Mouse (Mus musculus): ENCODE measurements around the gene Ints11.
A peak's percentile ranks its signal among the peaks of the same experiment; 100 is the strongest.

The Ints11 gene

DNA sequence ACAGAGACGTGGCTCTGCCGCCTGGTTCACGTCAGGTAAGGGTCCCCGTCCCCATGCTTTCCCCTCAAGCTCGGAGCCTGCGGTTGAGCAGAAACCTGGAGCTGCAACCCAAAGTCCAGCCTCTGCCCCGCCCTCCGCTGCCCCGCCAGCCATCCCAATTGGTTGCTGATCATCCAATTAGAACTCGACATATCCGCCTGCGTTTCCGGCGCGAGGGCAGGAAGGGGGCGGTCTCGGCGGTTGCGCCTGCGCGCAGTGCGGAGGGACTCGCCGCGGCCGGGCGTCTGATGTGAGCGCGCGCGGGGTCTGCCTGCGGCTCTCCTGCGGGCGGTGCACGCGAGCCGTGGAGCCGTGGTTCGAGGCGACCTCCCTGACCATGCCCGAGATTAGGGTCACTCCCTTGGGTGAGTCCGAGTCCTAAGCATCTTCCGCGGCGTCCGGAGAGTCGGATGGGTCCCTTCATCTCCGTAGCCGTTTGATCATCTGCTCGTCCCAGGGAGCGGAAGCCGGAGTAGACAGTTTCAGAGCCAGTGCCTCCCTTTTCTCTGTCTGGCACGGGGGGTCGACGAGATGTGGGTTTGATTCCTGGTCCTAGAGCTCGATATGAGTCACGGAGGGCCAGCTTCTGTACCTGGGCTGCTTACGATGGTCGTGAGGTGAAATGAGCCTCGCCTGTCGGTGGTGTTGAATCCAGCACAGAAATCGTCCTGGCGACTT, at the start of gene Ints11, which contains the start of gene Cptp:
Gene Ints11, plus strand, starts transcription at position 230 of the 717 bp plus-strand sequence.
Gene Cptp, minus strand, starts transcription at position 124 of the 717 bp plus-strand sequence.
- peak; percentile 97 for DNase-seq

DNA sequence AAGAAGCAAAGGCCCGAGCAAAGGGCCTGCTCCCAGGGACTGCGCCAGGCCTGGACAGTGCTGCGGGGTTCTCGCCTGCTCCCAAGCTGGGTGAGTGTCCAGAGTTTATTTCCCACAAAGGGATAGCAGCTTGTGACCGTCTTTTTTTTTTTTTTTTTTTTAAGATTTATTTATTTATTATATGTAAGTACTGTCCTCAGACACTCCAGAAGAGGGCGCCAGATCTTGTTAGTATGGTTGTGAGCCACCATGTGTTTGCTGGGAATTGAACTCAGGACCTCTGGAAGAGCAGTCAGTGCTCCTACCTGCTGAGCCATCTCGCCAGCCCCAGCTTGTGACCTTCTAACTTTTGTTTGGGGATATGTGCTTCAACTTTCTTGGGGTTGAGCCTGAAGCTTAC, 48.3 kb upstream of the Ints11 start:
- DNase-seq = no peak

GRCm38 (mm10) chr4:155823443-155823842, 45.9 kb upstream of the Ints11 start:
- DNase-seq = no peak

DNA sequence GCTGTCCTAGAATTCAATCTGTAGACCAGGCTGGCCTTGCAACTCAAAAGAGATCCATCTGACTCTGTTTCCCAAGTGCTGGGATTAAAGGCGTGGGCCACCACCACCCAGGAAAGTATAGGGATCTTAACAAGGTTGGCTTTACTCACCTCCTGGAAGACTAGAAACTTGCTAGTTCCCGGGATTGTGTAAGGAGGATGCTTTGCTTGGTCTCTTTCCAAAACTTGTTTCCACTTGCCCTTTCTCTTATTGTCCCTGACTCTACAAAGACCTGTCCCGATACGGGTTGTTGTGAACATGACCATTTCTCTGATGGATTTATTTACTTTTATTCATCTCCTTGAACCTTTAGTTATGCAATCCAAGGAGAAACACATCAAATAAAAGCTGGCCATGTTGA, 39.5 kb upstream of the Ints11 start:
- no peak for DNase-seq

- DNase-seq = no peak
Measured at GRCm38 (mm10) chr4:155830596-155830995, 38.8 kb upstream of the Ints11 start.

DNA sequence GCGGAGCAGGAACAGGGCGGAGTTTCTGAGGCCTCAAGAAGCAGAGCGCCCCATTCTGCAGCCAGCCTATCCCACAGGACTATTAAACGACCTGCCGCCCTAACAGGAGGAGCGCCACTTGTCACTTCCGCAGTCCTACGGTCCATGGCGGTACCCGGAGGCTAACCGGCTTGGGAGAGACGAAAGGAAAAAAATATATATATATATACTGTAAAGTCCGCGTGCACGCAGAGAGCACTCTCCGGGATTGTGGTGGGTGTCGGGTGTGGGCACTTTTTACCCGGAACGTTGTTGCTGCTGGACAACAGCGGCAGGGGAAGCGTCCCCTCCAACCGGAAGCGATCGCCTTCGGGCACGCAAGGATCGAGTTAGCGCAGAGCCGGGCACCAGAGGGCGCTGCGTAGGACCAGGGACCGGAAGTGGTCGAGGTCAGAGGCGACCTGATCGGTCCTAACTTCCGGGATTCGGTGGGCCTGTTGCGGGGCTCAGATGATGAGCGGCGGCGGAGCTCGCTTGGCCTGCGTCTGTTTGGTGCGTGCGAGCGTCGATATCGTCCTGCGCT, 38.1 kb upstream of the Ints11 start, which contains the start of gene Aurkaip1:
Gene Aurkaip1, plus strand, starts transcription at position 68 of the 562 bp plus-strand sequence.
- peak; percentile 91 to 95 for DNase-seq

DNA sequence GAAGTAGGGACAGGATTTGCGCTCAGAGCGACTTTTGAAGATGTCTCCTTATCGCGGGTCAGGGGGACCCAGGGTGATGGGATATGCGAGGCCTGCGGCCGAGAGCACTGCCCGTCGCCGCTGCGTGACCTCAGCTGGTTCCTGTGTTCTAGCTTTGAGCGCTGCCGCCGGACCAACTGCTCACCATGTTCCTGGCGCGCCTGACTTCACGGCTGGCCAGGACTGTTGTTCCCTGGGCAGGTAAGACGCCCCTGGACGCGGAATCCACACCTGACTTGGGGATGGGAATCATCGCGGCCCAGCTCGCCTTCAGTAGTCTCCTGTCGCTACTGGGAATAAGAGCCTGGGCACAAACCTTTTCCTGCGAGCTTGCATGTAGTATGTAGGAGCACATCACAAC, 37.5 kb upstream of the Ints11 start:
- peak in 1 of 2 experiments; percentile 50 for DNase-seq

- DNase-seq = no peak
Measured at GRCm38 (mm10) chr4:155832321-155832720, 37.0 kb upstream of the Ints11 start.

GRCm38 (mm10) chr4:155833234-155833633, 36.1 kb upstream of the Ints11 start:
- no peak for DNase-seq

DNA sequence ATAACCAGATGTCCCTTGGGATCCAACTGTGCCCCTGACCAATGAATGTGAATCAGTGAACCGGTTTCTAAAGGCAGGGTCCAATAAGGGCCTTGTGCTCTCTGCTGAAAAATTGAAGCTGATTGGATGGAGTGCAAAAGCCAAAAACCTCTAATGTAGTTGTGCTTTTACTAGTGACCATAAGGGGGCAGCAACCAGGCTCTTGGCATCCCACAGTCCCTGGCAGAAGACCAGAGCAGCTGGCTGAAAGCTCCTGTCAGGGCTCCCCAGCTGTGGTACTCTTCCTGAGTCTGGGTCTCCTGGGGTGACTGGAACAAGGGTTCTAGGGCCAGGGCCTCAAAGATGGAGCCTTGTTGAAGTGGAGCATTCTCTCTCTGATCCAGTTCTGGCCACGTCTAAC, 35.5 kb upstream of the Ints11 start:
- peak; percentile 83 to 85 for DNase-seq

GRCm38 (mm10) chr4:155837404-155838010, 31.8 kb upstream of the Ints11 start:
- no peak for DNase-seq

DNA sequence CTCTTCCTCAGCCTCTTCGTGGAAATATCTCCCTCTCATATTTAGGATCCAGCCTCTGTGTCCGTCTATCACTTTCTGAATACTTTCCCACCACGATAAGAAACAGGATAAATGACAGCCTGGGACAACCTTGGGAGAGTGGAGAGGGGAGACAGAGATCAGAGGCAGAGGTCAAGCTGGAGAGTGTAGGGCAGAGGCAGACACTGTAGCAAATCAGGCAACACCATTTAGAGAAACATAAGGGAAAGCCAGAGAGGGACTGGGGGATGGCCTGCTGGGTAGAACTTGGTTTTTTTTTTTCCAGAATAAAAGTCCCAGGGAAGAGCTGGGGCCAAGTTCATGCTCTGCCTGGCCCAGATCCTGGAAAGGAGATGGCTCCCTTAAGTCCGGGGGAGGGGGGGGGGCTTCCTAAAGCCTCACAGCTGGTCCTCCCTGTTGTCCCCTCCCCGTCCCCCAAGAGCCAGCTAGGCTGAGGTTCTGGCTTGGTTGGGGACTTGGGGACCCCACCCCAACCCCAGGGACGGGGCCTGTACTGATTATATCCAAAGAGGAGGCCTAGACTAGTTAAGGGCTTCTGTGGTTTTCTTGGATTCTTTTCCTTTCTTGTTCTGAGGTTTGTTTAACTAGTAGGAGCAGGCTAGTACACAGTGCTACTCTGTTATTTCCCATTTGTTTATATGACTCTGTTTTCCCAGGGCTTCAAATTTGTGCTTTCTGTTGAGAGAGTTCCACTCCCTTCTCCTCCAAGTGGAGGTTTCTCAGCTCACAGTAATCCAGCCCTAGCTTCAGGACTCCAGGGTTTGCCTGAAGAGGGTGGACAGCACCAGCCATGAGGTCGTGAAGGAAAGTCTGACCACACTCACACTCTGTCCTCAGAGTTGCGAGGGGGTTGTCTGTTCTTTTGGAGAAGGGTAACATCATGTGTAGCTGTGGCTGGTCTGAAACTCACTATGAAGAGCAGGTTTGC, 30.9 kb upstream of the Ints11 start:
- no peak for DNase-seq

DNA sequence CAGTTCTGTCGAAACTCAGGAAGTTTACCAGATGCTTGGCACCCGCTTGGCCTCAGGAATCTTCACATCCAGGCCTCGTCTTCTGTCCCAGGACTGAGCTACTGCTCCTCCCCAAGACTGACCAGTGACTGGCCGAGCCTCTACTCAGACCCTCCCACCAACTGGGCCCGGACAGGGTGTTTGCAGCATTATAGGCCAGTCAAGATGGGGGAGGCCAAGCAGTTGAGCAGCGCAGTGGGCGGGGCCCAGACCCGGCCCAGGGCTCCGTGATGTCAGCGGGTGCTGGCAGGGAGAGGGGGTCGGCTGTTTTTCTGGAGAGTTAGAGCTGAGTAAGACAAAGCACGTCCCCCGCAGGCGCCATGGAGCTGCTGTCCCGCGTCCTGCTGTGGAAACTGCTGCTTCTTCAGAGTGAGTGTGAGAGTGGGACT, 29.8 kb upstream of the Ints11 start, which contains the start of gene Mxra8:
Gene Mxra8, plus strand, starts transcription at position 198 of the 428 bp plus-strand sequence.
- DNase-seq = peak; percentile 73 to 85

- DNase-seq = no peak
Measured at GRCm38 (mm10) chr4:155840076-155841002, 29.0 kb upstream of the Ints11 start.

GRCm38 (mm10) chr4:155841003-155841454, 28.3 kb upstream of the Ints11 start:
- peak; percentile 70 to 78 for DNase-seq

DNA sequence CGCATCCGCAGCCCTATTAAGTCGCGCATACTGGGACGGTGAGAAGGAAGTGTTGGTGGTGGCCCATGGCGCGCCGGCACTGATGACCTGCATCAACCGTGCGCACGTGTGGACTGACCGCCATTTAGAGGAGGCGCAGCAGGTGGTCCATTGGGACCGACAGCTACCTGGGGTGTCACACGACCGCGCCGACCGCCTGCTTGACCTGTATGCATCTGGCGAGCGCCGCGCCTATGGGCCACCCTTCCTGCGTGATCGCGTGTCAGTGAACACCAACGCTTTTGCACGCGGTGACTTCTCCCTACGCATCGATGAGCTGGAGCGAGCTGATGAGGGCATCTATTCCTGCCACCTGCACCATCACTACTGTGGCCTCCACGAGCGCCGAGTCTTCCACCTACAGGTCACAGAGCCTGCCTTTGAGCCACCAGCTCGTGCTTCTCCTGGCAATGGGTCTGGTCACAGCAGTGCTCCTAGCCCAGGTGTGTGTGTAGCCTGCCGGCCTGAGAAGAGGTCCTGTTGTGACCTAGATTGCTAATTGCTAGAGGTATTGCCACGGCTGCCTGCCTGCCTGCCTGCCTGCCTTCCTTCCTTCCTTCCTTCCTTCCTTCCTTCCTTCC, 27.6 kb upstream of the Ints11 start:
- no peak for DNase-seq

DNA sequence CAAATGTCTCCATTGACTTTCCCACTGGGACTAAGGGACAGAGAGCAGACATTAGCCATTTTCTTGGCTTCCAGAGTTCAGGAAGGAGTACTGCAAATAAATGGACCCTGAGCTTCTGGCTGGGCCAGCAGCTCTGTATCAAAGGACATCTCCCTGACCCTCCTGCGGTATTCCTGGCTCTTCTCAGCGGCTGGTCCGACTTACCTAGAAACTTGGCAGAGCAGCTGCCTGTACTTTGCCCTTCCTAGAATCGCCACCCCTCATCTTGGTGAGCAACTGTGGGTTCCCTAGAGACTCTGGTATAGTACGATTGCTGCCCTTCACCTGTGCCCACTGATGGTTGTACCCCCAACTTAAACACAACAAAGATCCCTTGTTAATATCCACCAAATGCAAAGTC, 26.1 kb upstream of the Ints11 start:
- peak; percentile 73 to 77 for DNase-seq

- DNase-seq = peak; percentile 85 to 89
Measured at GRCm38 (mm10) chr4:155846871-155847578, 22.3 kb upstream of the Ints11 start, which contains the start of gene Dvl1. TSS of gene Dvl1 (plus strand) at chr4:155847402.

DNA sequence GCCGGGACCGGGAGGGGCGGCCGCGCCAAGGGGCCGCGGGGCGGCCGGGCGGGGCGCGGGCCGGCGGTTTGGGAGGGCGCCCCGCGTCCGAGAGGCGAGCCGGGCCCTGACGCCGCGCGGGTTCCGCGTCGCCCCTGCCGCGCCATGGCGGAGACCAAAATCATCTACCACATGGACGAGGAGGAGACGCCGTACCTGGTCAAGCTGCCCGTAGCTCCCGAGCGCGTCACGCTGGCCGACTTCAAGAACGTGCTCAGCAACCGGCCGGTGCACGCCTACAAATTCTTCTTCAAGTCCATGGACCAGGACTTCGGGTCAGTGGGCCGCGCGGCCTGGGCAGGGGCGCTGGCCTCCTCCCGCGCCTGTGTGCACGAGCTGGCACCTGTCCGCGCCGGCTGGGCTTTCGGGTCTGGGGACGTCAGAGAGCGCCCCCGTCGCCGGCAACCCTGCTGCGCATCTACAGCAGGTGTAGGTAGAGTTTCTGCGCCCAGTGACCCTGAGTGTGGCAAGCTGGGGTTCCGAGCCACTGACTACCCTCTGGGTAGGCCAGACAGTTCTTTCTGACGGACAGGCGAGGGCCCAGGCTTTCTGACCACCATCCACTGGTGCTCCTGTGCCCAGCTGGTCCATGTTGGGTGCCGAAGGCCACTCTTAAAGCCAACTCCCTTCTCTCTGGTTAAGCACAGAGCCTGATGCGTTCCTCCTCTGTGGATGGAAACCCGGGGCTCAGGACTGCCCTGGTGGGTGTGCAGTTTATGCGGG, 21.6 kb upstream of the Ints11 start:
- peak; percentile 62 to 69 for DNase-seq
